Mouse (Mus musculus) liver, postnatal 0 days (tissue): ENCODE measurements at regions not wholly inside any gene's neighbourhood (a gene's known extent, or its start where the extent isn't known, plus 50 kb on each side); places are given as distances from the start of the nearest gene placed in this dataset.
A peak's percentile ranks its signal among the peaks of the same experiment; 100 is the strongest.

Experiments
- ATAC-seq: fragments of 200-750 bp; cut with Nextera tagmentation; 2 replicates; pipeline ENCODE4 v1.8.0; 2017; ENCODE audit warnings: mild to moderate bottlenecking, moderate library complexity
- DNase-seq: peaks from one replicate; pipeline ENCODE4 v3.0.0-alpha.2; 2016
- H3K27ac ChIP-seq: fragments of 300-500 bp; sonication (generic); 2 replicates; pipeline ENCODE4 v1.5.1; 2014; ENCODE audit warnings: antibody characterized with exemption, moderate library complexity, mild to moderate bottlenecking, low read depth
- H3K27me3 ChIP-seq: fragments of 300-500 bp; sonication (generic); 2 replicates; pipeline ENCODE4 v1.6.1; 2014; ENCODE audit warnings: low read length, control low read depth, mixed read lengths; ENCODE audit not compliant: insufficient read depth
- H3K36me3 ChIP-seq: fragments of 300-500 bp; sonication (generic); replicated peaks from 2 replicates; pipeline ENCODE4 v1.6.1; 2014; ENCODE audit warnings: mild to moderate bottlenecking, control low read depth, low read length, moderate library complexity, mixed read lengths; ENCODE audit not compliant: insufficient read depth
- H3K4me1 ChIP-seq: fragments of 300-500 bp; sonication (generic); 2 replicates; pipeline ENCODE4 v1.6.1; 2014; ENCODE audit warnings: antibody characterized with exemption, mild to moderate bottlenecking, control low read depth; ENCODE audit not compliant: insufficient read depth
- H3K4me2 ChIP-seq: fragments of 300-500 bp; sonication (generic); 2 replicates; pipeline ENCODE4 v1.6.1; 2014; ENCODE audit warnings: low read depth, mild to moderate bottlenecking, low read length, moderate library complexity, mixed read lengths
- H3K4me3 ChIP-seq: fragments of 300-500 bp; sonication (generic); 2 replicates; pipeline ENCODE4 v1.5.1; 2014; ENCODE audit warnings: low read depth, low read length
- H3K9ac ChIP-seq: fragments of 300-500 bp; sonication (generic); replicated peaks from 2 replicates; pipeline ENCODE4 v1.6.1; 2014; ENCODE audit warnings: mild to moderate bottlenecking, moderate library complexity
- H3K9me3 ChIP-seq: fragments of 300-500 bp; sonication (generic); 2 replicates; pipeline ENCODE4 v1.6.1; 2016; ENCODE audit warnings: mild to moderate bottlenecking, control low read depth, low read length, mixed read lengths
- CTCF ChIP-seq: sonication (generic); IDR thresholded peaks from 2 replicates; pipeline ENCODE4 v1.5.1; 2016; ENCODE audit warnings: antibody characterized with exemption, low read depth
- EP300 ChIP-seq: IDR thresholded peaks from 2 replicates; pipeline ENCODE4 v1.6.1; 2016; ENCODE audit warnings: antibody characterized with exemption, low read depth, mild to moderate bottlenecking
- WGBS: fragments of 180-500 bp; shearing (Covaris S2); extraction: QIAGEN DNeasy Blood & Tissue Kit; methylation state at CpG from one replicate; pipeline ENCODE4 v1.1.7; 2014; ENCODE audit not compliant: insufficient replicate concordance; 5-methylcytosine and 5-hydroxymethylcytosine counted together

- H3K4me2 ChIP-seq = no peak overlapping the region
- no peaks in the 10 kb centered on the region for H3K27me3 ChIP-seq
- no peaks in the 10 kb centered on the region for H3K36me3 ChIP-seq
- no peak overlapping the region for H3K9ac ChIP-seq
- WGBS = 58% methylated on average over 2 of the region's 2 CpGs
- H3K4me3 ChIP-seq = no peak overlapping the region
- TF ChIP-seq CTCF = no peak
- TF ChIP-seq EP300 = no peak
- DNase-seq (no peak), ATAC-seq (no peak)
- no peaks in the 10 kb centered on the region for H3K4me1 ChIP-seq
- no peak overlapping the region for H3K27ac ChIP-seq
- H3K9me3 ChIP-seq = no peaks in the 10 kb centered on the region
Observed at GRCm38 (mm10) chr6:14819798-14820197, 64.7 kb upstream of the Ppp1r3a start.

- H3K27me3 ChIP-seq = no peaks in the 10 kb centered on the region
- H3K4me3 ChIP-seq = no peak overlapping the region
- no peaks in the 10 kb centered on the region for H3K9me3 ChIP-seq
- no peak for TF ChIP-seq EP300
- no peak for TF ChIP-seq CTCF
- no peaks in the 10 kb centered on the region for H3K4me1 ChIP-seq
- no peak overlapping the region for H3K4me2 ChIP-seq
- H3K9ac ChIP-seq = no peak overlapping the region
- H3K27ac ChIP-seq = no peak overlapping the region
- no peaks in the 10 kb centered on the region for H3K36me3 ChIP-seq
- DNase-seq (no peak), ATAC-seq (no peak)
Observed at GRCm38 (mm10) chr6:14824777-14825176, 69.7 kb upstream of the Ppp1r3a start.

GRCm38 (mm10) chr6:14838910-14839309 lies 62.2 kb upstream of the Foxp2 start:
- no peak for ATAC-seq
- Histone ChIP-seq H3K9me3 (no peaks in the 10 kb centered on the region), H3K36me3 (no peaks in the 10 kb centered on the region), H3K27ac (no peak overlapping the region), H3K4me2 (no peak overlapping the region), H3K27me3 (no peaks in the 10 kb centered on the region), H3K4me1 (no peaks in the 10 kb centered on the region), H3K9ac (no peak overlapping the region), H3K4me3 (no peak overlapping the region)
- WGBS = 7% methylated on average over 2 of the region's 2 CpGs
- no peak for DNase-seq
- peak; percentile 43 for TF ChIP-seq CTCF
- no peak for TF ChIP-seq EP300
